Mouse (Mus musculus): Measurements from ENCODE around the gene Olfr692. TPM values are rescaled to one million over a fixed set of nuclear protein-coding genes. Genes with fewer than 3 reads are reported as not detected.
A peak's percentile ranks its signal among the peaks of the same experiment; 100 is the strongest.

Olfr692 gene
- polyA plus RNA-seq, 1 experiment from 2014 or later, result not detected

GRCm38 (mm10) chr7:105374866-105375265 lies 6.8 kb downstream of the Olfr692 start, which contains the start of gene Gm5901:
TSS of gene Gm5901 (plus strand) at chr7:105375038.
- Histone ChIP-seq H3K4me1 (no peaks in the 10 kb centered on the region), H3K4me3 (no peak within 1 kb of the TSS), H3K27ac (no peak within 1 kb of the TSS), H3K27me3 (no peaks in the 10 kb centered on the region), H3K36me3 (ENCODE audit: poor library complexity, severe bottlenecking) (peaks cover 48% of the 10 kb centered on the region), H3K4me2 (no peak within 1 kb of the TSS), H3K9ac (no peak within 1 kb of the TSS), H3K9me3 (replicated peaks) (no peaks in the 10 kb centered on the region)
- no peak for ATAC-seq
- 80% methylated on average over 1 of the region's 1 CpGs for WGBS

- H3K36me3 ChIP-seq (ENCODE audit: poor library complexity, severe bottlenecking), result peaks cover 78% of the 10 kb centered on the region
- 95% methylated on average over 3 of the region's 3 CpGs for WGBS
- no peak overlapping the region for H3K27ac ChIP-seq
- ATAC-seq, result no peak
- no peak overlapping the region for H3K4me2 ChIP-seq
- H3K9me3 ChIP-seq (replicated peaks), result no peaks in the 10 kb centered on the region
- no peak overlapping the region for H3K4me3 ChIP-seq
- no peaks in the 10 kb centered on the region for H3K4me1 ChIP-seq
- no peaks in the 10 kb centered on the region for H3K27me3 ChIP-seq
- H3K9ac ChIP-seq, result no peak overlapping the region
Observed at GRCm38 (mm10) chr7:105380329-105380728, 12.3 kb downstream of the Olfr692 start.

- H3K4me2 ChIP-seq, result no peak overlapping the region
- H3K27me3 ChIP-seq, result no peaks in the 10 kb centered on the region
- H3K36me3 ChIP-seq (ENCODE audit: poor library complexity, severe bottlenecking), result peaks cover 74% of the 10 kb centered on the region
- no peak overlapping the region for H3K9ac ChIP-seq
- ATAC-seq, result no peak
- 97% methylated on average over 2 of the region's 2 CpGs for WGBS
- H3K9me3 ChIP-seq (replicated peaks), result no peaks in the 10 kb centered on the region
- no peaks in the 10 kb centered on the region for H3K4me1 ChIP-seq
- H3K4me3 ChIP-seq, result no peak overlapping the region
- H3K27ac ChIP-seq, result no peak overlapping the region
Observed at GRCm38 (mm10) chr7:105387696-105388095, 19.7 kb downstream of the Olfr692 start.

- no peaks in the 10 kb centered on the region for H3K4me1 ChIP-seq
- no peaks in the 10 kb centered on the region for H3K27me3 ChIP-seq
- no peak overlapping the region for H3K9ac ChIP-seq
- H3K36me3 ChIP-seq (ENCODE audit: poor library complexity, severe bottlenecking), result peaks cover 48% of the 10 kb centered on the region
- ATAC-seq, result no peak
- H3K9me3 ChIP-seq (replicated peaks), result no peaks in the 10 kb centered on the region
- no peak overlapping the region for H3K4me2 ChIP-seq
- no peak overlapping the region for H3K27ac ChIP-seq
- 96% methylated on average over 2 of the region's 2 CpGs for WGBS
- no peak overlapping the region for H3K4me3 ChIP-seq
Observed at GRCm38 (mm10) chr7:105390236-105390635, 22.2 kb downstream of the Olfr692 start.

GRCm38 (mm10) chr7:105394606-105395005 lies 26.6 kb downstream of the Olfr692 start:
- Histone ChIP-seq H3K4me1 (peaks cover 11% of the 10 kb centered on the region), H3K9me3 (replicated peaks) (no peaks in the 10 kb centered on the region), H3K27ac (no peak overlapping the region), H3K27me3 (no peaks in the 10 kb centered on the region), H3K9ac (no peak overlapping the region; the same call in 1 of the 2 replicates), H3K36me3 (ENCODE audit: poor library complexity, severe bottlenecking) (peaks cover 8% of the 10 kb centered on the region), H3K4me2 (no peak overlapping the region), H3K4me3 (no peak overlapping the region)
- no peak for ATAC-seq
- WGBS, result 91% methylated on average over 1 of the region's 1 CpGs

GRCm38 (mm10) chr7:105395131-105395820 lies 27.2 kb downstream of the Olfr692 start:
- H3K9me3 ChIP-seq (replicated peaks), result no peaks in the 10 kb centered on the region
- no peak overlapping the region for H3K4me2 ChIP-seq
- peaks cover 2% of the 10 kb centered on the region for H3K36me3 ChIP-seq (ENCODE audit: poor library complexity, severe bottlenecking)
- H3K4me1 ChIP-seq, result peaks cover 11% of the 10 kb centered on the region
- H3K27ac ChIP-seq, result no peak overlapping the region
- no peak overlapping the region for H3K9ac ChIP-seq
- H3K4me3 ChIP-seq, result no peak overlapping the region
- ATAC-seq, result no peak
- H3K27me3 ChIP-seq, result no peaks in the 10 kb centered on the region

GRCm38 (mm10) chr7:105396126-105396525 lies 28.1 kb downstream of the Olfr692 start:
- Histone ChIP-seq H3K4me3 (no peak overlapping the region), H3K27me3 (no peaks in the 10 kb centered on the region), H3K9me3 (replicated peaks) (no peaks in the 10 kb centered on the region), H3K27ac (no peak overlapping the region), H3K4me1 (peaks cover 16% of the 10 kb centered on the region), H3K9ac (no peak overlapping the region), H3K4me2 (no peak overlapping the region), H3K36me3 (ENCODE audit: poor library complexity, severe bottlenecking) (peaks cover 2% of the 10 kb centered on the region; the same call in 1 of the 2 replicates)
- no peak for ATAC-seq

GRCm38 (mm10) chr7:105399058-105399934 lies 31.3 kb downstream of the Olfr692 start:
- Histone ChIP-seq H3K9me3 (replicated peaks) (no peaks in the 10 kb centered on the region), H3K27ac (peak overlapping the region; percentile 68), H3K9ac (peak overlapping the region; percentile 86), H3K4me3 (peak overlapping the region; percentile 82), H3K27me3 (no peaks in the 10 kb centered on the region), H3K4me2 (peak overlapping the region; percentile 90), H3K4me1 (peaks cover 16% of the 10 kb centered on the region), H3K36me3 (ENCODE audit: poor library complexity, severe bottlenecking) (0 out of 2 replicates have a peak, but pooled peaks cover 2% of the 10 kb centered on the region)
- 2% methylated on average over 25 of the region's 25 CpGs for WGBS
- no peak for ATAC-seq

GRCm38 (mm10) chr7:105399935-105400624 lies 32.0 kb downstream of the Olfr692 start, which contains the start of gene Fam160a2:
TSS of gene Fam160a2 (minus strand) at chr7:105400054.
- peak; percentile 99 for ATAC-seq
- peaks cover 16% of the 10 kb centered on the region for H3K4me1 ChIP-seq
- WGBS, result under 1% methylated on average over 43 of the region's 55 CpGs
- peak within 1 kb of the TSS; percentile 82 for H3K4me3 ChIP-seq
- H3K36me3 ChIP-seq (ENCODE audit: poor library complexity, severe bottlenecking), result 0 out of 2 replicates have a peak, but pooled peaks cover 2% of the 10 kb centered on the region
- H3K4me2 ChIP-seq, result peak within 1 kb of the TSS; percentile 90
- no peaks in the 10 kb centered on the region for H3K9me3 ChIP-seq (replicated peaks)
- peak within 1 kb of the TSS; percentile 78 for H3K27ac ChIP-seq
- peak within 1 kb of the TSS; percentile 86 for H3K9ac ChIP-seq
- no peaks in the 10 kb centered on the region for H3K27me3 ChIP-seq

- Histone ChIP-seq H3K36me3 (ENCODE audit: poor library complexity, severe bottlenecking) (no peaks in the 10 kb centered on the region), H3K27me3 (no peaks in the 10 kb centered on the region), H3K27ac (no peak within 1 kb of the TSS), H3K4me2 (no peak within 1 kb of the TSS), H3K4me1 (peaks cover 8% of the 10 kb centered on the region), H3K4me3 (no peak within 1 kb of the TSS), H3K9ac (no peak within 1 kb of the TSS), H3K9me3 (replicated peaks) (no peaks in the 10 kb centered on the region)
- 86% methylated on average over 5 of the region's 5 CpGs for WGBS
- no peak for ATAC-seq
Observed at GRCm38 (mm10) chr7:105404268-105404667, 36.2 kb downstream of the Olfr692 start, which contains the start of gene Cnga4. TSS of gene Cnga4 (plus strand) at chr7:105404568.

GRCm38 (mm10) chr7:105406322-105406721 lies 38.3 kb downstream of the Olfr692 start:
- no peaks in the 10 kb centered on the region for H3K4me1 ChIP-seq
- no peaks in the 10 kb centered on the region for H3K9me3 ChIP-seq (replicated peaks)
- no peak overlapping the region for H3K4me2 ChIP-seq
- H3K4me3 ChIP-seq, result no peak overlapping the region
- no peak overlapping the region for H3K9ac ChIP-seq
- no peak overlapping the region for H3K27ac ChIP-seq
- 59% methylated on average over 1 of the region's 1 CpGs for WGBS
- no peak for ATAC-seq
- no peaks in the 10 kb centered on the region for H3K27me3 ChIP-seq
- H3K36me3 ChIP-seq (ENCODE audit: poor library complexity, severe bottlenecking), result no peaks in the 10 kb centered on the region
